Mouse (Mus musculus) ES-E14 (cell line): ENCODE measurements around the gene Bpifb6.

ENCODE experiments used
- CHD2 ChIP-seq: IDR thresholded peaks from 2 replicates; pipeline ENCODE4 v1.6.1; 2014; ENCODE audit warnings: mild to moderate bottlenecking, low read depth, low read length, inconsistent platforms
- HCFC1 ChIP-seq: IDR thresholded peaks from 2 replicates; pipeline ENCODE4 v1.6.1; 2012; ENCODE audit warnings: low read length, inconsistent platforms, borderline replicate concordance; ENCODE audit not compliant: insufficient read depth
- MAFK ChIP-seq: IDR thresholded peaks from 2 replicates; pipeline ENCODE4 v1.6.1; 2014; ENCODE audit warnings: mild to moderate bottlenecking, low read depth, low read length, inconsistent platforms; ENCODE audit not compliant: insufficient read depth
- ZC3H11A ChIP-seq: IDR thresholded peaks from 2 replicates; pipeline ENCODE4 v1.6.1; 2012; ENCODE audit warnings: low read depth, mild to moderate bottlenecking, inconsistent platforms, low read length, borderline replicate concordance
- ZNF384 ChIP-seq: IDR thresholded peaks from 2 replicates; pipeline ENCODE4 v1.6.1; 2012; ENCODE audit warnings: low read depth, low read length, inconsistent platforms

- no peak for TF ChIP-seq HCFC1
- no peak for TF ChIP-seq CHD2
- TF ChIP-seq ZC3H11A = no peak
- no peak for TF ChIP-seq ZNF384
- TF ChIP-seq MAFK = no peak
Measured at GRCm38 (mm10) chr2:153853544-153853943, 46.6 kb upstream of the Bpifb6 start.
